In the genomic region with DNA sequence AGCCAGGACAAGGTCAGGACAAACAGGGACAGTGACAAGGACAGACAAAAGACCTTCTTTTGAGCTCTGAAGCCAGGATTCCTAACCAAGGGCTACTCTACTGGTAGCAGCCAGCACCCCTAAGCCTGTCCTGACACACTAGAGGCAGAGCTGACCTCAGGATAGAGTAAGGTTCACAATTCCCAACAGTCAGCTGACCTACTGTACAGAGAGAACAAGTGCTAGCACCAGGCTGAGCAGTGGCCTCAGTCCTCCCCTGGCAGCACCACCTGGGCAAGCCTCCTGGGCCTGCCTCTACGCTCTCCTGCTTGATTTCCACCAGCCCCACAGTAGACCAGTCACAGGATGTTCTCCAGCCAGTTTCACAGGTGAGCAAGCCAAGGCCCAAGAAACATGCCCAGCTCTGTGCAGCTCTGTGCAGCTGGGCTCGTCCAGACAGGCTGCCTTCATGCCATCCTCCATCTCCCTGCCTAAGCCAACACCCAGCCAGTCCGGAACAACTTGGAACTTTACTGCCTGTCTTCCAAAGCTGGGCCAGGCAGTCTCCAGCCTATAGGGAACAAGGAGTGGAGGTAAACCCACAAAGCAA, we compare ENCODE assay signal across 9 mouse cellular contexts. TPM values are rescaled to one million over a fixed set of nuclear protein-coding genes. Genes with fewer than 3 reads are reported as not detected.
DNase-seq lines count a peak whose midpoint lies in the region; ATAC-seq and TF ChIP-seq lines count a peak whose summit lies in the region.
"Had no signal": no experiment of that assay in that cellular context is flagged by ENCODE, and none has a peak within 500 bp of the region (broad histone marks: within the 10 kb centered on the region; RNA-seq: fewer than 3 reads in every experiment).

No protein-coding gene starts in this region.

- DNase-seq in cerebellum, adult 18-20 months = peak; percentile 38 to 44
- DNase-seq in cerebellum, postnatal 36 days = no peak
- DNase-seq in kidney, adult 2 months = peak; percentile 54
- DNase-seq in kidney, postnatal 4 days = no peak
- peak; percentile 33 for DNase-seq in urinary bladder, postnatal 14 days (ENCODE audit: low spot score)
- no peak for DNase-seq in urinary bladder, postnatal 10 days (ENCODE audit: low spot score)
- DNase-seq in lung, adult 18-20 months = no peak

- H3K4me1 ChIP-seq in kidney, adult 2 months (ENCODE audit: control insufficient read depth, insufficient read depth, low read length) = peaks cover 35% of the 10 kb centered on the region
- peaks cover 10% of the 10 kb centered on the region for H3K4me1 ChIP-seq in stomach, embryonic 16.5 days (ENCODE audit: control insufficient read depth, insufficient read depth, low read length)

- peak; percentile 63 for ATAC-seq in stomach, embryonic 16.5 days (ENCODE audit: insufficient read depth, low FRiP score)
- ATAC-seq: midbrain, embryonic 16.5 days had no signal

- H3K4me2 ChIP-seq in stomach, embryonic 16.5 days (ENCODE audit: low read depth, low read length) = no peak overlapping the region

- TF ChIP-seq POLR2A in kidney, adult 2 months (IDR thresholded peaks at IDR 0.05; ENCODE audit: low read depth, low read length) = no peak

- no peaks in the 10 kb centered on the region for H3K9me3 ChIP-seq in stomach, embryonic 16.5 days (replicated peaks; ENCODE audit: control insufficient read depth, low read length)

- no peaks in the 10 kb centered on the region for H3K27me3 ChIP-seq in kidney, adult 2 months (replicated peaks; ENCODE audit: control insufficient read depth, insufficient read depth, low read length)
- no peaks in the 10 kb centered on the region for H3K27me3 ChIP-seq in stomach, embryonic 16.5 days (ENCODE audit: control insufficient read depth, insufficient read depth, low read length)

- H3K36me3 ChIP-seq in kidney, adult 2 months (ENCODE audit: control insufficient read depth, insufficient read depth, low read length) = no peaks in the 10 kb centered on the region
- peaks cover 14% of the 10 kb centered on the region; the same call in 1 of the 2 replicates for H3K36me3 ChIP-seq in stomach, embryonic 16.5 days (ENCODE audit: control insufficient read depth, insufficient read depth, low read length)

- TF ChIP-seq CTCF in kidney, adult 2 months (conservative IDR thresholded peaks at IDR 0.05; ENCODE audit: insufficient read depth, insufficient read length, low read depth, low read length) = no peak

- 57% methylated on average over 3 of the region's 3 CpGs for whole genome bisulfite sequencing in kidney, adult 2 months
- 83% methylated on average over 3 of the region's 3 CpGs for WGBS in stomach, embryonic 16.5 days

- no peak overlapping the region for H3K27ac ChIP-seq in kidney, adult 2 months (ENCODE audit: insufficient read depth, low read depth, low read length)
- H3K27ac ChIP-seq in stomach, embryonic 16.5 days (ENCODE audit: low read length) = peak overlapping the region; percentile 82

- no peak overlapping the region for H3K9ac ChIP-seq in stomach, embryonic 16.5 days (ENCODE audit: low read length)

- no peak overlapping the region for H3K4me3 ChIP-seq in kidney, adult 2 months (ENCODE audit: insufficient read depth, low read depth, low read length)
- no peak overlapping the region for H3K4me3 ChIP-seq in stomach, embryonic 16.5 days (replicated peaks; ENCODE audit: low read length)

RNA-seq across cellular contexts. Expression of a gene that starts 8.8 kb away (rescaled TPM):
- 43.7 and 44.0 TPM in 2 replicates for polyA plus RNA-seq in kidney, adult 2 months (2012; rRNA removed)
- polyA plus RNA-seq in stomach, embryonic 16.5 days (2015; fragmentation: Nextera tagmentation; extraction: Ambion mirVana) = 12.0 and 12.8 TPM in 2 replicates

RNA-seq across cellular contexts. Expression of a gene that starts 20.7 kb away (rescaled TPM):
- polyA plus RNA-seq in kidney, adult 2 months (2012; rRNA removed) = 38.6 TPM in 2 replicates
- polyA plus RNA-seq in stomach, embryonic 16.5 days (2015; fragmentation: Nextera tagmentation; extraction: Ambion mirVana) = 37.8 and 38.3 TPM in 2 replicates

RNA-seq across cellular contexts. Expression of a gene that starts 30.6 kb away (rescaled TPM):
- polyA plus RNA-seq in kidney, adult 2 months (2012; rRNA removed) = 28.2 and 29.6 TPM in 2 replicates
- 30.8 and 42.4 TPM in 2 replicates for polyA plus RNA-seq in stomach, embryonic 16.5 days (2015; fragmentation: Nextera tagmentation; extraction: Ambion mirVana)

RNA-seq across cellular contexts. Expression of a gene that starts 38.4 kb away (rescaled TPM):
- 29.6 and 31.3 TPM in 2 replicates for polyA plus RNA-seq in kidney, adult 2 months (2012; rRNA removed)
- polyA plus RNA-seq in stomach, embryonic 16.5 days (2015; fragmentation: Nextera tagmentation; extraction: Ambion mirVana) = 23.9 and 28.7 TPM in 2 replicates

RNA-seq across cellular contexts. Expression of a gene that starts 38.6 kb away (rescaled TPM):
- polyA plus RNA-seq in kidney, adult 2 months (2012; rRNA removed) = 4.5 and 5.4 TPM in 2 replicates
- 29.2 and 31.3 TPM in 2 replicates for polyA plus RNA-seq in stomach, embryonic 16.5 days (2015; fragmentation: Nextera tagmentation; extraction: Ambion mirVana)

Comparison
In these comparisons a context has a peak if more than half of its experiments do, and no peak if none do; other contexts are left out.
1. DNase-seq: peak in cerebellum, adult 18-20 months (2 of 2), kidney, adult 2 months (single experiment) and urinary bladder, postnatal 14 days (single experiment); none in cerebellum, postnatal 36 days (0 of 2), kidney, postnatal 4 days (0 of 2), urinary bladder, postnatal 10 days (single experiment) and lung, adult 18-20 months (0 of 2).